Mouse (Mus musculus): ENCODE results near the gene Gm37240. TPM values are rescaled to one million over a fixed set of nuclear protein-coding genes. Genes with fewer than 3 reads are reported as not detected.
"Not testable (repeated sequence)": the region's sequence is repeated elsewhere in the genome, so short reads cannot be mapped to it uniquely, and the experiment has no call there.

The Gm37240 gene
- 3.4 and 5.2 TPM in 2 replicates for polyA plus RNA-seq (2015; fragmentation: Nextera tagmentation; extraction: Ambion mirVana)

DNA sequence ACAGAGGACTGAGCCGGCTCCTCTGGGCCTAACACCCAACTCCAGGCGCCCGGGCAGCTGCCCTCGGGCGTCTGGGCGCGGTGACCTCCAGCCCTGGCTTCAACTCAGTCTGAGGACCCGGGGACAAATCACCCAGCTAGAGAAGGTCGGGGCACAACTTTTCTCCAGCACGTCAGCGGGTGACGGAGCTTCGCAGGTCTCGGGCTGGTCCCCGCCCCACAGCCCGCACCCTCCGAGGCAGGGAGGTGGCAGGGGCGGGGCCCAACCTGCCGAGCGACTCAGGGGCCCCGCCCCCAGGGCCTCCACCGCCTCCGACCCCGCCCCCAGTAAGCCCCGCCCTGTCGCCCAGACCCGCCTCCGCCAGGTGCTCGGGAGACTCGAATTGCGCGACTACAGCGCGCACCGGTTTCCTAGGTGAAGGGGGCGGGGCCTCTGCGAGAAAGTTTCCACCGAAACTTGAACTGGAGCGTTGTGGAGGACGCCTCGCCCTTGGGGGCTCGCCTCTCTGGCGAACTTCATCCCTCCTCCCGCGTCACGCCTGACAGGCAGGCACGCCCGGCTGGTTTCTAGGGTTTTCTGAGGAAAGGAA is at the start of gene Gm37240, which contains the start of gene Glt28d2:
Gm37240 (minus strand) TSS at position 280 of the 589 bp plus-strand sequence.
Glt28d2 (minus strand) TSS at position 278 of the 589 bp plus-strand sequence.
- peak; percentile 84 for DNase-seq (ENCODE audit: low spot score)

GRCm38 (mm10) chr3:85933586-85933985 is 46.3 kb upstream of the Gm37240 start:
- DNase-seq (ENCODE audit: low spot score): no peak

GRCm38 (mm10) chr3:85931859-85932258 is 44.5 kb upstream of the Gm37240 start:
- no peak for DNase-seq (ENCODE audit: low spot score)

- no peak for DNase-seq (ENCODE audit: low spot score)
Observed at GRCm38 (mm10) chr3:85930671-85931255, 43.4 kb upstream of the Gm37240 start.

GRCm38 (mm10) chr3:85929711-85930110 is 42.4 kb upstream of the Gm37240 start:
- no peak for DNase-seq (ENCODE audit: low spot score)

GRCm38 (mm10) chr3:85928140-85928611 is 40.9 kb upstream of the Gm37240 start:
- no peak for DNase-seq (ENCODE audit: low spot score)

DNA sequence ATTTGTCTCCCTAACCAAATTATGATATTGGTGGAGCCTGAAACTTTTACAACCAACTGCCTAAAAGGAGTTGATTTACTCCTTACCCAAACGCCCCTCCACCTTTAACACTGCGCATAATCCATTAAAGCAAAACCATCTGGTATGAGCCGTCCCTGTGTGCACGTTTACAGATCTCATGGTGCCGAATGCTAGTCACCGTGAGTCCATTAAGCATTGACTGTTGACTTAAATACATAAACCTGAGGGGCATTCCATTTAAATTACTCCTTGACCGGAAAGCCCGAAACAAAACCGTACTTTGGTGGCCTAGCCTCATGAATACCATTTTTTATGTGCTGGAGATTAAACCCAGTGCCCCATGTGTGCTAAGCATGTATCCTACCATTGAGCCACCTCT is 40.0 kb upstream of the Gm37240 start:
- DNase-seq (ENCODE audit: low spot score): no peak

- peak; percentile 47 for DNase-seq (ENCODE audit: low spot score)
Observed at GRCm38 (mm10) chr3:85923954-85924945, 36.9 kb upstream of the Gm37240 start.

DNA sequence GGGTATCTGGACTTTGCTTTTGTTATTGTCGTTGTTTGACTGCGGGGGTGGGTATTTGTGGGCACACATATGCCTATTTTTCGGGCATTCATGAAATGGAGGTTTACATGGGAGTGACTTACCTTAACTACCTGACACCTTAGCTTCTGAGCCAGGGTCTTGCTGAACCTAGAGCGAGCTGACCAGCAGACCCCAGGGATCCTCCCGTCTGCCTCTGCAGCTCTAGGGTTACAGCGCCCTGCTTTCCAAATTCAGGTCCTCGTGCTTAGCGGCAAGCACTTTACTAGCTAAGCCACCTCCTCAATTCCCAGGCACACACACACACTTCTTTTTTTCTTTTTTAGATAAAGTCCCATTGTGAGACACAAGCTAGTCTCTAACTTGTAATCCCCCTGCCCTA is 36.0 kb upstream of the Gm37240 start:
- DNase-seq (ENCODE audit: low spot score): no peak

DNA sequence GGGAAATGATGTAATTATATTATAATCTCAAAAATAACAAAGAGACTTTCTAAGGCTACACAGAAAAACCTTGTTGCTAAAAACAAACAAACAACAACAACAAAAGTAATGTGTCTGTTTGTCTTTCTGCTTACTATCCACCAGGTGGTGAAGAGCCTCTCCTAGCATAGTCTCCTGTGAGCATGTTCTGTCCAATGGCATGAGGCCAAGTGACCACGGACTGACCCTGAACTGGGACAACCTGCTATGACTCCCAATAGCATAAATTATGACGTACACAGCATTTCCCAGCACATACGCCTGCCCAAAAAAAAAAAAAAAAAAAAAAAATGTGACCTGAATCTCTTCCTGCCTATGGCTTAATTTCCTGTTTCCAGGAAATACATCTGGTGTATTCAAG is 35.0 kb upstream of the Gm37240 start:
- DNase-seq (ENCODE audit: low spot score): no peak

- DNase-seq (ENCODE audit: low spot score): not testable (repeated sequence)
Observed at GRCm38 (mm10) chr3:85920671-85921070, 33.4 kb upstream of the Gm37240 start.

DNA sequence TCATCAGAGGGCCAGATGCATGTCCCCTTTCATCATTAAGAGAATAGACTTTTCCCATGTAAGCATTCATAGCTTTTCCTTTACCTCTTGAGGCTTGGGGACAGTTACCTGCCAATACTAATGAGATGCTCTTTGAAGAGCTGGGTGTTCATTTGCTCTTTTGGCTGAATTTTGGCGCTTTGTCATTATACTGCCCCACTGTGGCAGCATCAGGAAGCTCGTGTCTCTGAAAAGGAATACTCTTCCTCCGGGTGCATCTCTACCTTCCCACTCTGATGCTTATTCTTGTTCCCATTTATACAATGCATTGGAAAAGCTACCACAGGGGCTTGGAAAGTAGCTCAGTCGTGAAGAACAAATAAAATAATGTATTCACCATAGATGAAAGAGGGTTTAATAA is 30.3 kb upstream of the Gm37240 start:
- no peak for DNase-seq (ENCODE audit: low spot score)

DNA sequence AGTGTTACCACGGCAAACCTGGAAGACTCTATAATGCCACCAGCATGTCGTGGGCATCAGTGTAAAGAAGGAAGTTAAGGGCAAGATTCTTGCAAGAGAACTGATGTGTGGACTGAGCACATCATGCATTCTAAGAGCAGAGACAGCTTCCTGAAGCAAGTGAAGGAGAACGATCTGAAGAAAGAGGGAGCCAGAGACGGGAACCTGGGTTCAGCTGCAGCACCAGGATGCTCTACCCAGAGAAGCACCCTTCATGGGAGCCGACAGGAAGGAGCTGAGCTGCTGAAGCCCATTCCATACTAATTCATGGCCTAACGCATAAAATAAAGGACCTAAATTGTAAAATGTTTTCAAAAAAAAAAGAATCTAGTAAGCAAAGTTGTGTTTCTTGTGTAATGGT is 27.5 kb upstream of the Gm37240 start:
- DNase-seq (ENCODE audit: low spot score): no peak

DNA sequence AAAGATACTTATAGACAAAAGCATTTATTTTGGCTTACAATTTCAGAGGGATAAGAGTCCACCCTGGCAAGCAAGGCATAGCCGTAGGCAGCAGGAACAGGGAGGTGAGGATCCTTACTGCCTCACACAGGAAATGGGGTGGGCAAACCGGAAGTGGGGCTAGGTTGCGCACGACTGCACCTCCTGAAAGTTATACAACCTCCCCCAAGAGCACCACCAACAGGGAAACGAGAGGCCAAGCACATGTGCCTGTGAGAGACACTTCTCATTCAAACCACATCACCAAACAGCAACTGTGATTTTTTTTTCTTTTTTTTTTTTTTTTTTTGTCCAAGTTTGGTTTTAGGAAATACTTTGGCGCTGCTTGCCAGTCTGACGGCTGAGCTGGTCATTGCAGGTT is 19.8 kb upstream of the Gm37240 start:
- no peak for DNase-seq (ENCODE audit: low spot score)

DNA sequence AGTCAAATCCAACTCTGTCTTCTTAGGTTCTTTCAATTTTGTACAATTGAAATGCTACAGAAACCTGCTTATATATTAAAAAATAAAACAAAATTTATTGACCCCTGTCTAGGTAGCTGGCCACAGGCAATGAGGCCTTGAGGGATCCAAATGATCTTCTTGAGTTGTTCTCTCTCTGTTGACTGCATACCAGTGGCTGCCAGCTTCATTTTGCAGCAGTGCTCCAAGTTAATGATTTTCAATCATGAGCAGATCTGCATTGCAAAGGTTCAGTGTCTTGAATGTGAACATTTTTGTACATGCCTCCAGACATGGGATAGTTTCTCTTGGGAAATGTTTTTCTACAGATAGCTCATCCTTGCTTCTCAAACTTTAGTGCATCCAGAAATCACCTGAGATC is 17.1 kb upstream of the Gm37240 start:
- no peak for DNase-seq (ENCODE audit: low spot score)

GRCm38 (mm10) chr3:85895020-85895419 is 7.7 kb upstream of the Gm37240 start:
- no peak for DNase-seq (ENCODE audit: low spot score)

GRCm38 (mm10) chr3:85891571-85891970 is 4.3 kb upstream of the Gm37240 start:
- DNase-seq (ENCODE audit: low spot score): no peak

DNA sequence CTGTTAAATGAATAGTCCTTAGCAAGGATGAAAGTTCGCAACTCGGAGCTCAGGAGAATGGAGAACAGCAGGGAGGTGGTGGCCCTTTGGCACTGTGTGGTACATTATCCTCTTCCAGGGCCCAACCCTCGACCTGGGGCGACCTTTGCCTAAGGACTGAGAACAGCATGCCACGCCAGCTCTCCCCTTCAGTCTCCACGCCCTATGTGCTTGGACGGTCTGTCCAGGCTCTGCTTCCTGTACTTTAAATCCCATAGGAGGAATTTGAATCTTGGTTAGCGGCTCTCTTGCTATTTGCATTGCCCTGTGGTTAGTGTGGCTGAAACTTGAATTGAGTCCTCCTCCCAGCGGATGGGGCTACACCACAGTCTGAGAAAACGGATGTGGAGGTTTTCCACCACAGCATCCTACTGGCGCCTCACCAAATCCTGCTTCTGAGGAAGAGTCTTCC is 928 bp upstream of the Gm37240 start:
- peak; percentile 51 for DNase-seq (ENCODE audit: low spot score)

GRCm38 (mm10) chr3:85886636-85887238 is 581 bp downstream of the Gm37240 start:
- no peak for DNase-seq (ENCODE audit: low spot score)

DNA sequence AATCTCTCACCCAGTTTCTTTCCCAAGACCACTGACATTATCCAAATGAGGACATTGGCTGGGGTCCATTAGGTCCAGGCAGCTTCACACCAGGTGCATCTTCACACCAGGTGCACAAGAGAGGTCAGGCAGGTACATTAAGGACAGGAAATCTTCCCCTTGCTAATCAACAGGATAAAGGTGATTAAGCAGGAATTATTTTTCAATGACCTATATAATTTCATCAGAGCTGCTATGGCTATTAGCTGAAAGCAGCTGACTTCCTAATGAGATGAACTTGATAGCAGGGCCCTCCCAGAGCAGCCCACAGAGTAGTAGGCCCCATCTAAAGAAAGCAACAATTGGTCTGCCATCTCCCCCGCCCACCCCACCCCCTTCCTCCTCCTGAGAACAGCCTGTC is 1.4 kb downstream of the Gm37240 start:
- no peak for DNase-seq (ENCODE audit: low spot score)

- DNase-seq (ENCODE audit: low spot score): no peak
Observed at GRCm38 (mm10) chr3:85880687-85881086, 6.6 kb downstream of the Gm37240 start.

Data from thymus, postnatal 0 days (tissue).